Mouse (Mus musculus) gastrocnemius, adult 18-20 months (tissue): ENCODE measurements around the gene 4930562C15Rik. TPM values are rescaled to one million over a fixed set of nuclear protein-coding genes. Genes with fewer than 3 reads are reported as not detected.
A peak's percentile ranks its signal among the peaks of the same experiment; 100 is the strongest.

Source experiments
- DNase-seq: peaks from one replicate; pipeline ENCODE4 v3.0.0; 2021; ENCODE audit warnings: low spot score
- total RNA-seq, 2 experiments: library from RNA; stranded (reverse); gene quantifications; 2 replicates each; pipeline ENCODE4 v1.2.3; 2021

4930562C15Rik gene
- total RNA-seq, 2 experiments from 2014 or later: not detected

DNA sequence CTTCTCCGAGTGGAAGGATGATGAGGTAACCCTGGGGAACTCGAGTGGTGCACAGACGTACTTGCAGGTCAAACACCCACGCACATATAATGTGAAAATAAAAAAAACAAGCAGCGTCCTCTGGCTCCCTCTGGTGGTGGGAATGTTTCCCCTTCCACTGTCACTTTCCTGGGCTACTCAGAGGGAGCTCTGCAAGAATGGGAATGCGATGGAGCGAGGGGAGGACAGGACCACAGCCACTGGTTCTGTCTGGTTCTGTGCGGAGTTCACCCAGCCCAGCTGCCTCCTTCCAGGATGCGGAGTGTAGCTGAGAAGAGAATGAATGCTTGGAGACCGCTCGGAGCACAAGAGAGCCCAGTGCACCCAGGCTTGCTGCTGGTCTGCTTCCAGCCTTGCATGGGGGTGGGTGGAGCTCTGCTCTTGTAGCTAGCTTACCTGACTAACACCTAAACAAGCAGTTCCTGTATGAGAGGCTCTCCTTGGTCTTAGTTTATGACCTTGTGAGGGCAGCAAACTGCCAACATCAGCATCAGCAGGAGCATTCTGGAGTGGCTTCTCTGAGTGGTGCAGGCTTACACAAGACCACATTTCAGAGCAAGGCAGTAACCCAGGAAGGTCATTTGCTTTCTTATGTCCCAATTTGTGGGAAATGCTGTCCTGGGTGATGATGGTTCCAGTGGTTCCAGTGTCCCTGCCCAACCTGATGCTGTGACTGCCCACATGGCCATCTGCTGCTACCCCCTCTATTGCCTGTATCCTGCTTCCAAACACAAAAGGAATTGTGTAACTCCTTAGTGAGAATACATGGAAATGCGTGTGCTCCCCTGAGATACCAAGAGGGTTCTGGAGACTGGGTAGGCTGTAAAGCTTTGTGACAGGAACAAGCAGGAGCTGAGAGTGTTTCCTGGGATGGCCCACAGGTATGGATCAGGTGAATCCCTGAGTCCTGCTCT, 78.8 kb downstream of the 4930562C15Rik start:
- peak; percentile 88 for DNase-seq

DNA sequence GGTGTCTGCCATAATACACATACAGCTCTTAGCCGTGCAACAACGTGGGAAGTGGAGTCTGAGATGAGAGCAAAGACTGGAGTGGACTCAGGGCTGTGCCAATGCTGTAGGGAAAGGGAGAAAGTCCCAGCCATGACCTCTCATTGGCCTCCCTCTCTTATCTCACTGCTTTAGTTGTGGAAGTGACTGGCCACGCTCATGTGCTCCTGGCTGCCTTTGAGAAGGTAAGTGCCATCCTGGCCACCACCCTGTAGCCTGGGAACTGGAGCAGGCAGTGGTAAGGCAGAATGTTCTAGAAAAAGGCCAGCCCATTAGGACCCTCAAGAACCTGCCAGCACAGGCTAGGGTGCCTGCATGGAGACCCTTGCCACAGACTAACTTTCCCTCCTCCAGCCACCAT, 80.7 kb downstream of the 4930562C15Rik start:
- no peak for DNase-seq

- no peak for DNase-seq
Observed at GRCm38 (mm10) chr16:4916608-4917007, 81.4 kb downstream of the 4930562C15Rik start.

Other genes starting within 250 kb of the 4930562C15Rik start
- 1 to 10 TPM; 4.0 to 7.3 TPM for gene Glis2, start 240.7 kb upstream of the 4930562C15Rik start, total RNA-seq
- gene Pam16, start 210.4 kb upstream of the 4930562C15Rik start, total RNA-seq: 100 to 1,000 TPM; 108 to 113 TPM
- gene Vasn, start 195.5 kb upstream of the 4930562C15Rik start, total RNA-seq: 1 to 10 TPM; 4.1 to 5.0 TPM
- 100 to 1,000 TPM in 1 of 2 experiments, 10 to 100 TPM in 1; 91.1 to 101 TPM for gene Dnaja3, start 195.4 kb upstream of the 4930562C15Rik start, total RNA-seq
- gene Coro7, start 155.6 kb upstream of the 4930562C15Rik start, total RNA-seq: 10 to 100 TPM; 13.9 to 14.4 TPM
- gene Nmral1, start 116.1 kb upstream of the 4930562C15Rik start, total RNA-seq: 1 to 10 TPM; 2.5 to 2.9 TPM
- 10 to 100 TPM; 37.6 to 46.7 TPM for gene Hmox2, start 109.1 kb upstream of the 4930562C15Rik start, total RNA-seq
- gene Cdip1, start 45.1 kb upstream of the 4930562C15Rik start, total RNA-seq: 10 to 100 TPM; 73.7 to 74.7 TPM
- 10 to 100 TPM; 35.4 to 37.6 TPM for gene Ubald1, start 44.9 kb downstream of the 4930562C15Rik start, total RNA-seq
- 10 to 100 TPM; 54.2 to 62.4 TPM for gene Mgrn1, start 50.8 kb downstream of the 4930562C15Rik start, total RNA-seq
- 10 to 100 TPM; 10.1 to 12.5 TPM for gene Nudt16l1, start 103.3 kb downstream of the 4930562C15Rik start, total RNA-seq
- 10 to 100 TPM in 1 of 2 experiments, 1 to 10 TPM in 1; 9.2 to 10.7 TPM for gene Anks3, start 128.8 kb downstream of the 4930562C15Rik start, total RNA-seq
- not detected for gene Sept12, start 162.4 kb downstream of the 4930562C15Rik start, total RNA-seq
- not detected for gene Smim22, start 171.9 kb downstream of the 4930562C15Rik start, total RNA-seq
- 1 to 10 TPM; 4.9 to 5.7 TPM for gene Rogdi, start 178.1 kb downstream of the 4930562C15Rik start, total RNA-seq
- 10 to 100 TPM; 28.9 to 32.3 TPM for gene Glyr1, start 214.4 kb downstream of the 4930562C15Rik start, total RNA-seq
- 10 to 100 TPM; 19.5 to 23.9 TPM for gene Ubn1, start 214.6 kb downstream of the 4930562C15Rik start, total RNA-seq